Mouse (Mus musculus) T-helper 1 cell (primary cell): ENCODE measurements at regions not wholly inside any gene's neighbourhood (a gene's known extent, or its start where the extent isn't known, plus 50 kb on each side); places are given as distances from the start of the nearest gene placed in this dataset.

ENCODE experiments used
- in situ Hi-C: fragments of 300-600 bp; cut with MboI, MseI; formaldehyde crosslinking; loops from one replicate; pipeline ENCODE4 v1.15.1; 2025; ENCODE audit warnings: high pct_unique_total_duplicates

DNA sequence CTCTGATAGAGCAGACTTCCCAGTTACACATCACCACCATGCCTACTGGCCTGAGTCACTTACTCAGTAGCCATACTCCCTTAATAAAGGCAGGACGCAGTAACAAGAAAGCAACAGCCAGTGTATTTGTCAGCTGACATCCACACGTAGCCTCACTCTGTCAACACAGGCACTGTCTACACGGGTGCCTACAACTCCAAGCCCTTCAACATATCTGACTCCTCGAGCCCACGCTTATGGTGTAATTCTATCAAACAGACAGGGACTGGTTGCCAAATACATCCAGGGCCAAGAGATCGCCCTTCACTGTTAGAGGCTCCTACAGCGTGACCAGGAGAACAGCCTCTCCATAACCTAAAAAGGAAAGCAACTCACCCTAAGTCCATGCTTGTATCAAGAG lies 188.1 kb upstream of the Spred2 start:
- in situ Hi-C loops: no loop called here

DNA sequence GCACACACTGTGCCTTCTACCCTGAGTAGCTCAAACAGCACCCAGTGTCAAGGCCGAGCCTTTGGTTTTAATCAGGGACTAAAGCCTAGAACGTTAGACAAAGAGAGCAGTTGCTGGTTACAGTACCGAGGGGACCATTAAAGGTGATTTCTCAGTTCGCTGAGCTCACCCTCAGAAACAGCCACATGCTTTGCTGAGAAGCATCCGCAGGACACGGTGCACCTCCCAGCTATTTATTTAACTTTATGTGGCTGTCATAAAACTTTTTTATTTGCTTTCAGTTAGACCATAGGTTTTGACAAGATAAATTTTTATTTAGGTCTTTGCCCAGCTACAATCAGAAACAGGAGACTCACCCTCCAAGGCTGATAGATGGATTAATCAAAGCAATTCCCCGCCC lies 187.2 kb upstream of the Spred2 start:
- in situ Hi-C loops: no loop called here

DNA sequence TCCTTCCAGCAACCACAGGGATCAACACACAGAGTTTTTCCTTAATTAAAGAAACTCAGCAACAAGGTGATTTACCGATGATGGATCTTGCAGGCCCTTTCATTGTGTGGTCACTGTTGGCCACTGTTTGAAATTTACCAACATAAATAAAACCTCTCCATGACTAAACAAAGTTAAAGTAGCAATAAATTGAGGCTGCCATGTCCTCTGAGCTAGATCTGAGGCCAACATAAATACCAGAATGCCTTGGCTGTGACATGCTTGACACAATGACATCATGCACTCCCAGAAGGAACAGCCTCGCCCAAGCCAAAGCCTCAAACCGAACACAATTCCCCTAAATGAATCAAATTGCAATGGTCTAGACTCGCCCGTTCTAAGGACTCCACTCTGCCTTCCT lies 186.8 kb upstream of the Spred2 start:
- in situ Hi-C loops: no loop called here

DNA sequence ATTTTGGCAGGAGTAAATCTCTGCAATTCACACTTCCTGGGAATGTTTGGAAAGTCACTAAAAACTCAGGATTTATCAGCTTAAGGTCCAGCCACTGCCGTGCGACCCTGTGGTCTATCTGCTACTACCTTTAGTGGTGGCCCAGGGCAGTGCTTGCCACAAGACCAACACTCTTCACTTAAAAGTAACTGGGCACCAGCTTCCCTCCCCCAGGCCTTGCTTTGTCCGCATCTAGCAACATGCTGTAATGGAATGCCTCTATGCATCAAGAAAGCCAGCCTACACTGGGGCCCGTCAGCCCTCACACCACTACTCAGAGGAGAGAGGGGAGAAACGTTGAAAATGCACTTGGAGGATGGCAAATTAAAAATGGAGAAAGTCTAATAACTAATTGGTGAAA lies 186.4 kb upstream of the Spred2 start:
- in situ Hi-C loops: no loop called here

DNA sequence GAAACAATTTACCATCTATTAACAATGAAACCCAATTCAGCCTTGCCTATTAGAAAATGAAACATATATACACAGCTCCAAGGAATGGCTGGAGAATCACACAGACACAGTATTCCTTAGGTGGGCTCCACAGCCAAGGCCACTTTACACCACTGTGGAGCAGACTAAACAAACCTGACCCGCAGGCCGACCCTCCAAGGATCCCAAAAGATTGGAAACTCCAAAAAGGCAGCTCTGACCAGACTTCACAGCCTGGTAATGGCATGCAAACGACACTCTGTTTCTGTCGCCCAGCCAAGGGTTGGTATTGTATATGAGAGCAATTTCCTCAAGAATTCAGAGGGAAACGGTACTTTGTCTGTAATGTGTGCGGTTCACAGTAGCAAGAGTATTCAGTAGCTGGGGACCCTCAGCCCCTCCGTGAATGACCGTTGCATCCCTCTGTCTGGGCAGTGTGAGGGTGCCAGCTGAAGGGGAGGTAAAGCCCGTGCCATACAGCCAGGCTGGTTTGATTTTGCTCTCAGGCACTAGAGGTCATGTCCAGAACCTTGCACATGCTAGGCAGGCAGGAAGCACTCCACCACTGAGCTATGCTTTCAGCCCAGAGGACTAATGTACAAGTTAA lies 184.5 kb upstream of the Spred2 start:
- in situ Hi-C loops: no loop called here

DNA sequence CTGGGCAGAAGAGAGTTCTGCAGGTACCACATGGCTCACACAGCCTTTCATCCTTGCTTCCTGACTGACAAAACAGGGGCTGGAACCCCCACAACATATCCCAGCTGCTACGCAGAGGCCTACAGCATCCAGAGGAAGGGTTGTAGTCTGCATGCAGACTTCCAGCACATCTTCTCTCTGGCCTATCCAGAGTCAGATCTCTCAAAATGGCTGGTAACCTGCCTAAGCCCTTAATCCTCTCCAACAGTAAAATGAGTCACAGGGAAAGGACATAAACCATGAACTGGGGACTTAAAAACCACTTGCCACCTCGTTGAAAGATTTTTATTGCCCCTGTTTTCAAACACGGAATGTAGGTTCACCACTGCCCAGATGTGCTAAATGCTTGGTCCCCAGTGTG lies 183.6 kb upstream of the Spred2 start:
- in situ Hi-C loops: no loop called here

DNA sequence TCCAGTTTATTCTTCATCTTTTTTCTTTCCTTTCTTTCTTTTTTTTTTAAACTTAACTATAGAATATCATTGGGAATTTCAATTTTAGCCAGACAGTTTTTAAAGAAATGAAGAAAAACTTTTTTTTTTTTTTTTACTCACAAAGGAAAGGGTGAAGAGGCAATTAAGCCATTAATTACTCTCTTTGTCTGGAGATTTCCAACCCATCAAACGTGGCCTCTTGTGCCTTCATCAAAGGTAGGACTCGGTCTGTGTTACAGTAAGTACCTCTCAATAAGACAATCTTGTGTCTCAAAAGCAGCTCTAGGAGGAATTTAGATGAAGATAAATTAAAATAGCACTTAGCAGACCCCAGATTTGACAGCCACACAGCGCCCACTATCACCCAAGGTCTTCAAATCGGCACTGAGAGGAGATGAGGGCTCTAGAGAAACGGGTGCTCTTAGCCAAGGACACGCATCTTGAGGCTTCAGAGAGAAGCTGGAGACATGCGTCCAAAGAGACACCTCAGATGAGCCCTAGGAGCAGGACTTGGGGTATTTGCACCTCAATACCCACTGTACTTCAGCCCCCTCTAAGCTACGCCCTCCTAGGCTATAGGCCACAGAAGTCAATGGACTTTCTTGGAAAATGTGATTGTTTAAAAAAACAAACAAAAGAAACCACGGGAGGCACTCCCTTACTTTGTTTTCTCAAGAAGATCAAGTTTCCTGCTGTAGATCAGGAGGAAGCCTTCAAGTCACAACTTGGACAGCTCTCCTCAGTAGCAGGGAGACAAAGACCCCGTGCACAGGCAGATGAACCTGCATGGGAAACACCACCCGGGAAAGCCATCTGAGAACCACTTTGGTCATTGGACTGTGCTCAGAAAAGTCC lies 176.8 kb upstream of the Spred2 start:
- in situ Hi-C loops: no loop called here

DNA sequence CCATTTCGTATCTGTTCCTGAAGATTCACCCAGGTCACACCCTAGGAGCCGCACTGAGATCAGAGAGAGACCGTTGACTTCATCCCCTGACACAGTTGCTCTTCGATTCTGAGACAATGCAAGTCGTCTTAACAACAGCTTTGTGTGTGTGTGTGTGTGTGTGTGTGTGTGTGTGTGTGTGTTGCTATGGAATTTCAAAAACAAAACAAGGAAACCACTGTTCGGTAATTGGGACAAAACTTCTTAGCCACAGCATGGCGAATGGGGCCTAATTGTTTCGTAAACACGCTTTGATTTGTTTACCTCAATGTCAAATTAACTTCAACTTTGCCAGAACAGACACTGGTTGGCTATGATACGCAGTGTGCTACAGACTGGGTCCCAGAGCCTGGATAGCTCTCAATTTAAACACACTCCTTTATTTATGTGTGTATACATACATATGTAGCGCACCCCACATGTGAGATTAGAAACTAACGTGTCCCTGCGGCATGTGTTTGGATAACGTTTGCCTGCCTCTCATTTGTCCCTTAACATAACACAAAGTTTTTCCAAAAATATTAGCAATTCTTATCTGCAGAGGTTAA lies 176.1 kb upstream of the Spred2 start:
- in situ Hi-C loops: no loop called here

DNA sequence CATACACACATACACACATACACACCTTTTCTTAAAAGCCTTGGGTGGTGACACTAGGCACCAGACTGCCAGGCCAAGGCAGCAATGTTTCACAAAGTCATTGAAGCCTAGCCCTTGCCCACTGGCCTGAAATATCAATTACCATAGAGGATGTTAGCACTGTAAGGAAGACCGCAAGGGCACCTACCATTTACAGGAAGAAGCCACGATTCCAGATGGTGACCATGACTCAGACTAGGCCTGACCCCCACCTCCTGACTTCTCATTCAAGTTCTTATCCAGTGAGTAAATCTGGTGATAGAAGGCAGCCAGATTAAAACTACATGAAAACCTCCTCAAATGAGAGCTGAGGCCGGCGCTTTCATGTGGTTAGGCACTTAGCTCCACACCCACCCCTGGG lies 165.3 kb upstream of the Spred2 start:
- in situ Hi-C loops: loop anchor here (10.0 kb wide), 1 partner anchor 374 kb away; no protein-coding TSS in a partner anchor

DNA sequence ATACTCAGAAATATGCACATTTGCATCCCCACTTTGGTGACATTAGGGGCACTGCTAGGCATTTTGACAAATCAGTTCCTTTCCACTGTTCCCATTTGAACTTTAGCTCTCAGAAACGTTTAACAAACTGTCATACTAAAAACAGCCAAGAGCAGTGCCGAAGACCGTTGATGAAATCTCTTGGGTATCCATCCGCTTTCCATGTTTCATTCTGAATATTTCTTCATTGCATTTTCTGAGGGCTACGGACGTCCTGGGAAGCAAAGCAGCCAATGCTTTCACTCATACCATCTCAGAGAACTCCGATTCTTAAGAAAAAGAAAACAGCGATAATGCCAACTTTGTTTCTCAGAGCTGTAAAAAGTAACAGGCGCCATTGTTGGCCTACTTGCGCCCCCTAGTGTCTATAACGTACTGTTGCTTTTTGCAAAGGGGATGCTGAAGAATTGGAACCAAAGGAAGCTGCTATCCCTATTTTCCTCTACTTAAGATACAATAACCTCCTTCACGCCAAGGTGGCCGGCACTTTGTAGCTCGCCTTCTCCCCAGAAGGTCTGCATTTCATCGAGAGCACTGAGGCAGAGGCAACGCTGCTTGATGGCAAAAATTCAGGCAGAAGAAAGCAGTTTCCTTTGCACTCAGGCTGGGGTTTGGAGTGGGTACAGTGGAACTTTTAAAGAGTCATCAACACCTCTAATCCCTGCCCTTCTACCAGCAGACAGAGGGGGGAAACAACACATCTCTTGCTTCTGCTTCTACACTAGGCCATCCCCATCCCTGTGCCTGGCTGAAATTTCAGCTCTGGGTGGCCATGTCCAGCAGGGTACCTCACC lies 163.1 kb upstream of the Spred2 start:
- in situ Hi-C loops: no loop called here

DNA sequence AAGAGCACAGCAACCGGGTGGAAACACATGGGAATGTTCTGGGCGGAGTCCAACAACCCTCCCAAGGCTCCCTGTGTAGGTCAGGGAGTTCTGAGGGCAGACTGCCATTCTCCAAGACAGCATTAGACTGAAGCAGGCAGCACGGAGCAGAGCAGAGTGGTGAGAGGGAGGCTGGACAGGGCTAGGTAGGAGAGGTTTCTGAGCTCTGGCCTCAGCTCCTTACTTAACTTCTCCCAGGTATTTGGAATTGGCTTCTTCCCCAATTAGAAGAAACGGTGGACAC lies 162.5 kb upstream of the Spred2 start:
- in situ Hi-C loops: no loop called here

DNA sequence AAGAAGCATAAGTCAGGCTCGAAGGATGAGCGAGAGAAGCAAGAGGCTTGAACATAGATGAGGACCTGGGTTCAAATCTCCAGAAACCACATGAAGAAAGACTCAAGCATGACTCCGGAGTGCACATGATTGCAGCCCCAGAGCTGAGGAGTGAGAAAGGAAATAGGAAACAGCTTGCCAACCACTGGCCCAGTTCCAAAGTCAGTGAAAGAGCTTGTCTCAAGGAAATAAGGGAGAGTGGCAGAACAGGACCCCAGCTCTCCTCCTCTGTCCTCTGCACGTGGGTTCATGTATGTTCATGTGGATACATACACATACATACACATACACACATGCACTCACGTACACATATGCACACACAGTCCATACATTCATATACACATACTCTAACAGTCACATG lies 156.9 kb upstream of the Spred2 start:
- in situ Hi-C loops: no loop called here

DNA sequence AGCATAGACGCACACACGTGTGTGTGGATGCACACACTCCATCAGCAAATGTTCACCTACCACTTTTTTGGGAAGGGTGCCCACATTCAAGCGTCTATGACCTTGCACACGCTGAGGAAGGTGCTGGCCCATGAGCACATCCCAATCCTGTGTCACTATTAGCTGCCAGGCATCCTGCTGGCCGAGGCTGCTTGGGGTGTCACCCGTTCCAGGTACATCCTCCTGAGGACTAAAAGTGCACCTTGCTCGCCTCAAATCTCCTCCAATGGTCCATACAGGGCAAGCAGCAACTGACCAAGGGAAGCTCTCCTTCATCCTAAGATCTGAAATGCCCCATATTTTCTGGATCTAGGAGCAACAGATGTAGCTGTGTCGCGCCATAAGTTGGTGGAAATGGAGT lies 156.3 kb upstream of the Spred2 start:
- in situ Hi-C loops: no loop called here

DNA sequence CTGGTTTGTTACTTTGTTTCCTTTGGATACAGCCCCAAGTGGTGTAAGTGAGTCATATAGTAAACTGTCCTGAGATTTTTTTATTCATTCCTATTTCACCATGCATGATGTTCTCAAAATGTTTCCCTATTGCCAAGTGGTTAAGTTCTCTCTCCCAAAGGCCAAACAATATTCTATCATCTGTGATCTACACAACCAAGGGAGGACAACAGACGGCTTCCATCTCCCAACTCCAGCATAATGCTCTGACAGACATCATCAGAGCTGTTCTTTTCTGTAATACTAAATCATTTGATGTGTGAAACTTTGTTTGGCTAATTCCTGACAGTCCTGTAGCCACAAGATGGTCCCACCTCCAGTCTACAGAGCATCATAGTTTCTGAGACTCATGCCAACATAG lies 155.2 kb upstream of the Spred2 start:
- in situ Hi-C loops: no loop called here

DNA sequence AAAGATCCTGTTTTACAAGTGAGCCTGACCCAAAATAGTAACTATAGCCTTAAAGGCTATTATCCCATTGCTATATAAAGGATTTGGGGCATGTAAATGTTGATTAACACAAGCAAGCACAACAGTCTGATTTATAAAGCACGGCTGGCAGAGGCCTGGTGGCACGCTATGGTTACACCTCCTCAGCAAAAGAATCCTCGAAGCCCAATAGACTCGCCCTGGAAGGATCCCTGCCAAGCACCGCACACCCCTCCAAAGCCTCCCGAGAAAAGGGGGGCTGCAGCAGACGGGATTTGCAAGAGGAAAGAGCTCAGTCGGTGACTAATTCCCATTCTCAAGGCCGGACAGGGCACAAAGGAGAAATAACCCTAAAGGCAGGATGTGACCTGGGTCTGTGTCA lies 150.2 kb upstream of the Spred2 start:
- in situ Hi-C loops: no loop called here

DNA sequence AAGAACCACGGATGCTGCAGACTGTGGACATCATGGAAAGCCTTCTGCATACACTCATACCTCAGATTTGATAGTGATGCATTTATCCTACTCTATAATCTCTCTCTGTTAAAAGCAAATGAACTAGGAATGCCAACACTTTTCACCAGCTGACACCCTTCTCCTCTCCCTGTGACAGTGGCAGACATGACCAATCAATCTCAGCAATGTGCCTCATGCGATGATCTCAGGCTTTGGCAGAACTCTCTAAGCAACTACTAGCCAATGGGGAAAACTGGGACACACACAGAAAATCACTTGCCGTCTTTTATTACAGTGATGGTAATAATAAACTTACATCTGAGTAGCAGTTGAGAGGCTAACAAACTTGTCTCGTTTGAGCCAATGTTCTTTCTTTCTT lies 148.4 kb upstream of the Spred2 start:
- in situ Hi-C loops: no loop called here

DNA sequence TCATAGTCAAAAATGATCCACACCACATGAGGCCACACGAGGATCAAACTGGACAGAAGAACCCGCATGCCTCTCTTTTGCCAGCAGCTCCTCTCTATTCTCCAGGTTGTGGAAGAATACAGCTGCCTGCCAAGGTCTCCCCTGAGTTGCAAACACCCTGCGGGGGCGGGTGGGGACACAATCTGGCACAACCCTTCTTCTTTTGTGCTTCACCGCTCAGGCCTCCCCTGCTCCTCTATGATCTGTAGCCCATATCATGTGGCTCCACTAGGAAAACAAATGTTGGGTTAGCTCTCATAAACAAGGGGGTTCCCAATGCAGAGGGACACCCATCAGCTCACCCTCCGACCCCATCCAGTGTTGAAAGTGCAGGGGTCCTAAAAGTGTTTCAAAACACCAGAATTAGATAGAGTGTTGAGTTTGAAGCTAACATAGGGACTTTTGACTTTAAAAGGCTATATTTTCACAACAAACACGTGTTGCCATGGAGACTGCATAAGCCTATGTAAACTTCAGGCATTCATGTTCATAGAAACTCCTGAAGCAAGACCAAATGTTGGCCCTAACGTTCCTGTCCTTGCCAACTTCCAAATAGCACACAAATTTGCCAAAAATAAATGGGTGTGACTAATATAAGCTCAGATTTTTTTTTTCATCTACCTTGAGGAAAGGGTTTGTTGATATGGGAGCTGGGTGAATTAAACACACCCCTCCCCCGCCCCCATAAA lies 147.5 kb upstream of the Spred2 start:
- in situ Hi-C loops: no loop called here

DNA sequence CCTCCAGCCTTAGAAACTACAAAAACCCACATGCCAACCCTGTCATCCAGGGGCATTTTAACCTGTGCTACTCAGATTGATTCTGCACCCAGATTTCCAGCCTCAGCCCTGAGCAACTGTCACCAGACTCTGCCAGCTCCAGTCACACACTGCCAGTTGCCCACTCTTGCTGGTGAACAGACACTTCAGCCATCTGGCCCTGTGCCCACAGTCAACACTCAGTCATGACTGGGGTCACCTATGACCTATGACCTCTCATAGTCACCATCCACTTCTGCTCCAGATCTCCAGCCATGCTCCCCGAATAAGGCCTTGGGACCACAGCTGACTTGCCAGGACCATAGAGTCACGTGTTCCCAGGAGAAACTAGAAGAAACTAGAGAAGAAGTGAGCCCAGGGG lies 146.0 kb upstream of the Spred2 start:
- in situ Hi-C loops: no loop called here

DNA sequence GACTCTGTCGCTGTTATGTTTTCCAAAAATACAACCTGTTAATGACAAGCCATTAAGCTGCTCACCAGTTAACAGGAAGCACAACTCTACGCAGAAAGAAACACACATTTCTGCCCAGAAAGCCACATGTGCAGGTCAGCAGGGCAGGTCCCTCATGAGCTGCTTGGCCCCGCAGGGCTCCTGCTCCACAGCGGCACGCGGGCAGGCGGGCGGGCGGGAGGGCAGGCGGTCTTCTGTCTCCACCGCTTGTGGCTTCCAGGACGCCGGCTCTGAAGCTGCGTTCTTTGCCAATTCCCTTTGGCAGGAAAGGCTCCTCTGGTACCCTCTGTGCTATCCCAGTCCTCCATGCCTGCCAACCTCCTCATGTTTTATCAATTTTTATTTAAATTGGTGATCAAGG lies 139.1 kb upstream of the Spred2 start:
- in situ Hi-C loops: no loop called here

DNA sequence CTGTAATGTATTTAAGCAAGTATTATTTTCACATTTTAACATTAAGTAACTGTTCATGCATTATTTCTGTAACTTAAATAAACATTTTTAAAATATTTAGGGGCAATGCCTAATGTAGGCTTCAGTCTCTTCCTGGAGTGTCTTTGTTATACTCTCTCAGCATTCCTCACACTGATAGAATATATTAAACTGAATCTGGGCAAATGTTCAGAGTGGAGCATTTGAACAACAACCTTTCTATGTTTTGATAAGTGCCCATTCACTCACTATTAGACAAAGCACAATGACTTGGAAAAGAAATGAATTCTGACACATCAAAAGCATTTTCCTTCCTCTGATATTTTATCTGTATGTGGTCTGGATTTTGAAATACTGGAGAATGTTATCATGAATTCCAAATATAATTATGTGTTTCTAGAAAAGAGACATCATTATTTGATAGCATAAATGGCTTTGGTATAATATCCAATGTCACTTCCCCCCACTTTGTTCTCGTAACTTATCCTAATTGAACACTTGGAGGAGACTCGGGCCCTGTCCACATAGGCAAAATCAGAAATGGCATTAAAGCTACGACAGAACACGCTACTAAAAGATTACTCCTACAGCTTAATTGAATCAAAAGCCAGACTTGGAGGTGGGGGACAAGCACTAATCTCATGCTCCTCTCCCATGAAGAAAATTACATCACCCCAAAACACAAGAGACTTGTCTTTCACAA lies 127.1 kb upstream of the Spred2 start:
- in situ Hi-C loops: no loop called here

DNA sequence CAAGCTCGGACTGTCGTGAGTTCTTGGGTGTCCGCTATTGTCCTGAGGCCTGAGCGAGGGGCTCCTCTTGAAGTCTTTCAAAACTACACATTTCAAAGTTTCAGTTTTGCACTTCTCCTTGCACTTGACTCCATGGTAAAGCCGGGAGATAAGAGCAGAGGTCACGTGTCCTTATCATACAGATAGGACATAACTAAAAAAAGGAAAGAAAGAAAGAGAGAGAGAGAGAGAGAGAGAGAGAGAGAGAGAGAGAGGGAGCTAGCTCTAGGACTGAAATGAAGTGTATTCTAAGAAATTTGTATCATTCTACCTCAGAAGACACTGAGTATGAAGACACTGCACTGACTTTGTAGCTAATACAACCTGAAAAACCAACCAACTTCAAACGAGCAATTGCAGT lies 114.8 kb upstream of the Spred2 start:
- in situ Hi-C loops: no loop called here
